Mouse (Mus musculus): ENCODE data around the gene Retreg2. TPM values are rescaled to one million over a fixed set of nuclear protein-coding genes. Genes with fewer than 3 reads are reported as not detected.

The Retreg2 gene
- polyA plus RNA-seq, 1 experiment from 2014 or later, result 152 TPM

Other genes starting within 250 kb of the Retreg2 start
- 0.40 and 1.7 TPM in 2 replicates for gene Cryba2, start 249.6 kb upstream of the Retreg2 start, polyA plus RNA-seq (2014; fragmentation: Nextera tagmentation; extraction: Ambion mirVana)
- gene Cfap65, start 207.2 kb upstream of the Retreg2 start, polyA plus RNA-seq (2014; fragmentation: Nextera tagmentation; extraction: Ambion mirVana), result 0.26 and 0.74 TPM in 2 replicates
- 0.24 and 0.32 TPM in 2 replicates for gene Ihh, start 191.1 kb upstream of the Retreg2 start, polyA plus RNA-seq (2014; fragmentation: Nextera tagmentation; extraction: Ambion mirVana)
- 6.1 and 7.4 TPM in 2 replicates for gene Nhej1, start 17.6 kb upstream of the Retreg2 start, polyA plus RNA-seq (2014; fragmentation: Nextera tagmentation; extraction: Ambion mirVana)
- gene Slc23a3, start 8.9 kb upstream of the Retreg2 start, polyA plus RNA-seq (2014; fragmentation: Nextera tagmentation; extraction: Ambion mirVana), result 0.39 TPM in 1 of 2 replicates, not detected in the other
- gene Cnppd1, start 67 bp upstream of the Retreg2 start, polyA plus RNA-seq (2014; fragmentation: Nextera tagmentation; extraction: Ambion mirVana), result 44.4 and 47.6 TPM in 2 replicates
- gene Zfand2b, start 25.9 kb downstream of the Retreg2 start, polyA plus RNA-seq (2014; fragmentation: Nextera tagmentation; extraction: Ambion mirVana), result 33.1 and 36.5 TPM in 2 replicates
- 38.3 and 49.1 TPM in 2 replicates for gene Abcb6, start 37.6 kb downstream of the Retreg2 start, polyA plus RNA-seq (2014; fragmentation: Nextera tagmentation; extraction: Ambion mirVana)
- gene Ankzf1, start 49.4 kb downstream of the Retreg2 start, polyA plus RNA-seq (2014; fragmentation: Nextera tagmentation; extraction: Ambion mirVana), result 20.0 and 20.2 TPM in 2 replicates
- gene Atg9a, start 49.4 kb downstream of the Retreg2 start, polyA plus RNA-seq (2014; fragmentation: Nextera tagmentation; extraction: Ambion mirVana), result 50.5 and 51.3 TPM in 2 replicates
- 15.6 and 17.3 TPM in 2 replicates for gene Glb1l, start 68.0 kb downstream of the Retreg2 start, polyA plus RNA-seq (2014; fragmentation: Nextera tagmentation; extraction: Ambion mirVana)
- 125 and 129 TPM in 2 replicates for gene Stk16, start 68.1 kb downstream of the Retreg2 start, polyA plus RNA-seq (2014; fragmentation: Nextera tagmentation; extraction: Ambion mirVana)
- gene Tuba4a, start 77.1 kb downstream of the Retreg2 start, polyA plus RNA-seq (2014; fragmentation: Nextera tagmentation; extraction: Ambion mirVana), result 13.9 and 20.6 TPM in 2 replicates
- gene A630095N17Rik, start 89.3 kb downstream of the Retreg2 start, polyA plus RNA-seq (2014; fragmentation: Nextera tagmentation; extraction: Ambion mirVana), result not detected in 2 replicates
- 35.9 and 36.9 TPM in 2 replicates for gene Dnajb2, start 93.6 kb downstream of the Retreg2 start, polyA plus RNA-seq (2014; fragmentation: Nextera tagmentation; extraction: Ambion mirVana)
- gene Ptprn, start 121.7 kb downstream of the Retreg2 start, polyA plus RNA-seq (2014; fragmentation: Nextera tagmentation; extraction: Ambion mirVana), result 25.4 and 27.4 TPM in 2 replicates
- gene Resp18, start 135.6 kb downstream of the Retreg2 start, polyA plus RNA-seq (2014; fragmentation: Nextera tagmentation; extraction: Ambion mirVana), result 193 and 254 TPM in 2 replicates
- 139 and 145 TPM in 2 replicates for gene Dnpep, start 175.2 kb downstream of the Retreg2 start, polyA plus RNA-seq (2014; fragmentation: Nextera tagmentation; extraction: Ambion mirVana)
- 1.1 TPM in 2 replicates for gene Des, start 217.6 kb downstream of the Retreg2 start, polyA plus RNA-seq (2014; fragmentation: Nextera tagmentation; extraction: Ambion mirVana)
- gene Speg, start 232.5 kb downstream of the Retreg2 start, polyA plus RNA-seq (2014; fragmentation: Nextera tagmentation; extraction: Ambion mirVana), result 19.5 and 20.8 TPM in 2 replicates

Data from neural tube, embryonic 14.5 days (tissue).